Mouse (Mus musculus) embryonic fibroblast, embryonic 13.5 days (primary cell): ENCODE results near the gene Fastkd3. TPM values are rescaled to one million over a fixed set of nuclear protein-coding genes. Genes with fewer than 3 reads are reported as not detected.

Experiments used
- H3K27ac ChIP-seq: 2 replicates; pipeline ENCODE4 v1.5.1; 2012; ENCODE audit warnings: low read length, control low read depth, inconsistent platforms; ENCODE audit not compliant: insufficient read depth
- H3K4me1 ChIP-seq: 2 replicates; pipeline ENCODE4 v1.6.1; 2011; ENCODE audit warnings: low read length; ENCODE audit not compliant: control insufficient read depth, insufficient read depth
- H3K4me3 ChIP-seq: 2 replicates; pipeline ENCODE4 v1.5.1; 2011; ENCODE audit warnings: mild to moderate bottlenecking, control low read depth, low read length; ENCODE audit not compliant: insufficient read depth
- CTCF ChIP-seq: IDR thresholded peaks from 2 replicates; pipeline ENCODE4 v1.5.1; 2011; ENCODE audit warnings: mild to moderate bottlenecking, control low read depth, low read length, moderate library complexity, borderline replicate concordance; ENCODE audit not compliant: insufficient read depth
- POLR2A ChIP-seq: IDR thresholded peaks from 2 replicates; pipeline ENCODE4 v1.6.1; 2011; ENCODE audit warnings: low read depth, mild to moderate bottlenecking, control low read depth, low read length, moderate library complexity
- polyA plus RNA-seq: library from polyadenylated mRNA; stranded (reverse); fragments of >200 nt; gene quantifications from 2 replicates; pipeline ENCODE4 v1.2.4, GENCODE M21; 2011; ENCODE audit warnings: low read depth; ENCODE audit not compliant: missing spikeins, insufficient read length

Fastkd3 gene
- polyA plus RNA-seq, 1 experiment = 21.8 TPM

DNA sequence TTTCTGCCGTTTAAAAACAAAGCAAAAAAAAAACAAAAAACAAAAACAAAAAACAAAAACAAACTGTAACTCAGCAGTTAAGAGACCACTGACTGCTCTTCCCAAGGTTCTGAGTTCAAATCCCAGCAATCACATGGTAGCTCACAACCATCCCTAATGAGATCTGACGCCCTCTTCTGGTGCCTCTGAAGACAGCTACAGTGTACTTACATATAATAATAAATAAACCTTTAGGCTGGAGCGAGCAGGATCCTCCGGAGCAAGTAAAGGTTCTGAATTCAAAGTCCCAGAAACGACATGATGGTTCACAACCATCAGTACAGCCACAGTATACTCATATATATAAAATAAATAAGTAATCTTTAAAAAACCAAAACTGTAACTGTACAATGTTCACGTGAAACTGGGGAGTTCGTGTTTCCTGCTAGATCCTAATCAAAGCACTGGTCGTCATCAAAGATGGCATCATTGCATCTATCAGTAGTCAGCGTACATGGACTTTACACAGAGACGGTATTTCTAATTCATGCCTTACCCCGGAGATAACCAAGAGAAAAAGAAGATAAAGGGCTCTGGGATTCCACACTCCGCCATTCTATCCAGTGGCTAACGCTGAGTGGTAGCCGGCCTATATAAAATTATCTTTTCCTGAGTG lies 821 bp upstream of the Fastkd3 start:
- peak overlapping the region; percentile 72 for H3K4me3 ChIP-seq
- H3K27ac ChIP-seq = peak overlapping the region; percentile 26
- no peak for TF ChIP-seq POLR2A
- TF ChIP-seq CTCF = no peak
- H3K4me1 ChIP-seq = no peaks in the 10 kb centered on the region

DNA sequence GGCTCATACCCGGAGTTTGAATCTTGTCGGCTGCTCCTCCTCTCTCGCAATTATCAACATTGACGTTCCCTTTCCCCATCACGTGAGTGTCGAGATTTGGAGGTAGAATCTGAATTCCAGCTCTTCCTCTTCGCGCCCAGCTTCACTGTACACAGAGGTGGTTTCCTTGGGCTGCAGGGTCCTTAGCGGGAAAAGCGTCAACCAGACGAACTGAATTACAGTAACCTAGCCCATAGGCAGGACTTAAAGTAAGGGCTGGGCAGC lies 415 bp downstream of the Fastkd3 start:
- Histone ChIP-seq H3K4me1 (no peaks in the 10 kb centered on the region), H3K4me3 (peak overlapping the region; percentile 90), H3K27ac (peak overlapping the region; percentile 24)
- TF ChIP-seq POLR2A (no peak), CTCF (no peak)

GRCm38 (mm10) chr13:68583961-68584360 lies 1.9 kb downstream of the Fastkd3 start:
- Histone ChIP-seq H3K27ac (no peak overlapping the region), H3K4me3 (no peak overlapping the region), H3K4me1 (no peaks in the 10 kb centered on the region)
- no peak for TF ChIP-seq CTCF

GRCm38 (mm10) chr13:68585441-68585840 lies 3.4 kb downstream of the Fastkd3 start:
- no peak overlapping the region for H3K27ac ChIP-seq
- H3K4me1 ChIP-seq = no peaks in the 10 kb centered on the region
- no peak overlapping the region for H3K4me3 ChIP-seq
- no peak for TF ChIP-seq CTCF
- TF ChIP-seq POLR2A = no peak

- no peak overlapping the region for H3K4me3 ChIP-seq
- no peak for TF ChIP-seq CTCF
- no peak for TF ChIP-seq POLR2A
- no peaks in the 10 kb centered on the region for H3K4me1 ChIP-seq
- no peak overlapping the region for H3K27ac ChIP-seq
Measured at GRCm38 (mm10) chr13:68588352-68588751, 6.3 kb downstream of the Fastkd3 start.

GRCm38 (mm10) chr13:68593797-68594196 lies 11.8 kb downstream of the Fastkd3 start:
- no peak overlapping the region for H3K27ac ChIP-seq
- no peak overlapping the region for H3K4me3 ChIP-seq
- TF ChIP-seq POLR2A (no peak), CTCF (no peak)
- H3K4me1 ChIP-seq = no peaks in the 10 kb centered on the region

GRCm38 (mm10) chr13:68597199-68597598 lies 15.2 kb downstream of the Fastkd3 start, which contains the start of gene 1700001L19Rik:
Gene 1700001L19Rik (plus strand): TSS chr13:68597421.
- Histone ChIP-seq H3K27ac (no peak within 1 kb of the TSS), H3K4me1 (no peaks in the 10 kb centered on the region), H3K4me3 (no peak within 1 kb of the TSS)
- TF ChIP-seq CTCF (no peak), POLR2A (no peak)

GRCm38 (mm10) chr13:68597667-68598066 lies 15.6 kb downstream of the Fastkd3 start:
- no peak for TF ChIP-seq POLR2A
- TF ChIP-seq CTCF = no peak
- H3K4me3 ChIP-seq = no peak overlapping the region
- no peak overlapping the region for H3K27ac ChIP-seq
- no peaks in the 10 kb centered on the region for H3K4me1 ChIP-seq

DNA sequence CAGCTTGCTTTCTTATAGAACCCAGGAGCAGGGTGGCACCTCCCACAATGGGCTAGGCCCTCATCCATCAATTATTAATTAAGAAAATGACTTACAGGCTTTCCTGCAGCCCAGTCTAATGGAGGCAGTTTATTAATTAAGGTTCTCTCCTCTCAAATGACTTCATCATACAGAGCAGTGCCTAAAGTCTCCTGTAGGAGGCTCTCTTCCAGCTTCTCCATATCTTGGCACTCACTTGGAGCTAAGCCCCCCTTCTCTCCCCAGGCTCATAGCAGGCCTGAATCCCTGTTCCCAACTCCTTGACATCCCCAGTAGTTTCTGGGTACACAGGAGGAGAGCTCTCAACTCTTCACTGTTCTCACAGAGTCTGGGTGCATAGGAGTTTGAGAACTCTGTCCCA lies 16.9 kb downstream of the Fastkd3 start:
- Histone ChIP-seq H3K4me3 (no peak overlapping the region), H3K4me1 (peaks cover 5% of the 10 kb centered on the region), H3K27ac (no peak overlapping the region)
- TF ChIP-seq CTCF = no peak
- TF ChIP-seq POLR2A = no peak

- H3K4me3 ChIP-seq = no peak overlapping the region
- no peak overlapping the region for H3K27ac ChIP-seq
- TF ChIP-seq POLR2A (no peak), CTCF (no peak)
- H3K4me1 ChIP-seq = peaks cover 5% of the 10 kb centered on the region
Measured at GRCm38 (mm10) chr13:68601184-68601583, 19.1 kb downstream of the Fastkd3 start.

- TF ChIP-seq POLR2A (no peak), CTCF (no peak)
- H3K4me3 ChIP-seq = no peak overlapping the region
- peaks cover 8% of the 10 kb centered on the region for H3K4me1 ChIP-seq
- H3K27ac ChIP-seq = peak overlapping the region; percentile 62; the same call in 1 of the 2 replicates
Measured at GRCm38 (mm10) chr13:68603085-68603484, 21.1 kb downstream of the Fastkd3 start.
